Mouse (Mus musculus): ENCODE data around the gene Zfand2b. TPM values are rescaled to one million over a fixed set of nuclear protein-coding genes. Genes with fewer than 3 reads are reported as not detected.

The Zfand2b gene
- total RNA-seq, 2 experiments from 2014 or later, result 14.9 to 17.0 TPM

DNA sequence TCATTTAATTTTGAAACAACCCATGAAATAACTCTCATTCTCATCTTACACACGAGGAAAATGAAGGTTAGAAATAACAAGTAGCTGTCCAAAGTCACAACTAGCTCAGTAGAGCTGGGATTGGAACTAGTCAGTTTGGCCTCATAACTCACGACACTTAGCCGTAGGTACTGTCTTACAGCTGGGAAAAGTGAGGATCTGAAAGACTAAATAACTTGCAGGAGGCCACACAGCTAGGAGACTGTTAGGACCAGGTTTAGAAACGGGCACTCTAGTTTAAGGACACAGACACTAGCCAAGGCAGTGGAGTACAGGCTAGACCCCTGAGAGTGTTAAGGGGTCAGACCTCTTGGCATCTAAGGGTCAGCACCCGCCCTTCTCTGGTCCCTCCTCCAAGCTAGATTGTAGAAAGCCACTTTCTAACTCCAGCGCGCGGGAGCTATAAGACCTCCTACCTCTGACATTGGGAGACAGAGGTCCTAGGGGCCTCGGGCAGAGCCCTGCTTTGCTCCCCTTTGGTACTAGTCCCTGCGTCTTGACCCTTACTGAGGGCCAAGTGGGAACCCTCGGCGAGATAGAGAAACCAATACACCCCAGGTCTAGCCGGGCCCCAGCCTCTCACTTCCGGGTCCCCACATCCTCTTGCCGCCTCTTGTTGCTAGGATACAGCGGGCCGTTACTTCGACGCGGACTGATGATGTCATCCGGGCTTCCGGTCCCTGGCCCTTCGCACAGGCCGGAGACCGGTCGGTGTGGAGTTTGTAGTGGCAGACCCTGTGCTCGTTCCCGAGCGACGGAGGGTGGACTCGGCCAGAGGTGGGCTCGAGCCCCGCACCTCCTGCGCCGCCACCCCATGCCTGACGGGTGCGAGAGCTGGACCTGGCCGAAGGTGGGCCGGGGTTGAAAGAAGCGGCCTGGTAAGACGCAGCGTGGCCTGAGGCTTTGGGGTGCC is 42.0 kb downstream of the Zfand2b start, which contains the start of the genes Glb1l and Stk16:
TSS of gene Glb1l (minus strand) at position 678 of the 952 bp plus-strand sequence.
TSS of gene Stk16 (plus strand) at position 703 of the 952 bp plus-strand sequence.
- intact Hi-C loops (cut with DNase I; ENCODE audit: low total_unique reads), result no loop called here
- peak; percentile 96 for DNase-seq

DNA sequence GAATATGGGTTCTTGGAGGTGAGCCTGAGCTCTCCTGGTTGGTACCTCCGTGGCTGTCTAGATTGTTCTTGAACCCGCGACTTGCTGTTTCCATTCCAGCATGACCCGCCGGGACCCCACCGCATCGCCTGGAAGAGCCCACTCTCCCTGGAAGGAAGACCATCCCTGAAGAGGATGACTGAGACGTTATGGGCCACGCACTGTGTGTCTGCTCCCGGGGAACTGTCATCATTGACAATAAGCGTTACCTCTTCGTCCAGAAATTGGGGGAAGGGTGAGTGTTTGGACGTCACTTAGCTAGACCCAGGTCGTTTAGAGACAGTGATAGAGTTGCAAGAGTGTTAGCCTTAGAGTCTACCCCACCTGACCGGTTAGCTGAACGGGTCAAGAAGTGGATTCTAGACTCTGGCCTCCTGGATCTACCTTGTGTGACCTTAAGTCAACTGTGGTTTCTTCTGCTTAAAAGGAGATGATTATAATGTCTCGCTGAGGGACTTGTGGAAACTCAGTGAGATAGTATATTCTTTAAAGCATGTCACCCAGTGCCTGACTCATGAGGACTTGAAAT is 42.8 kb downstream of the Zfand2b start:
- intact Hi-C loops (cut with DNase I; ENCODE audit: low total_unique reads), result no loop called here

DNA sequence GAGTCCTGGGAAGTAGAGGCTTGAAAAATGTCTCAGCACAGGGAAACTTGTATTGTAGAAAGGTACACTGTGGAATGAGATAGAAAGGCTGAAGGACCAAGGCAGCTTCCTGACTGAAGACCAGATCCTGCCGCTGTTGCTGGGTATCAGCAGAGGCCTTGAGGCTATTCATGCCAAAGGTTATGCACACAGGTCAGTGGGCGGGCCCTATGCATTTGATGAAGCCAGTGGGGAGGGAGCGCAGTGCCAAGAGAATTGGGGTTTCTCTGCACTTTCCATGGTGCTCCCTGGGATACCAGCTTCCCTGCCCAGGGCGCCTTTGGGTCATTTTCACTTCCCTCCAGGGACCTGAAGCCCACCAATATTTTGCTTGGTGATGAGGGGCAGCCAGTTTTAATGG is 44.1 kb downstream of the Zfand2b start:
- DNase-seq, result no peak
- intact Hi-C loops (cut with DNase I; ENCODE audit: low total_unique reads), result no loop called here

More for the DNA sequence above, 42.8 kb downstream of the Zfand2b start:
- no peak for DNase-seq

DNA sequence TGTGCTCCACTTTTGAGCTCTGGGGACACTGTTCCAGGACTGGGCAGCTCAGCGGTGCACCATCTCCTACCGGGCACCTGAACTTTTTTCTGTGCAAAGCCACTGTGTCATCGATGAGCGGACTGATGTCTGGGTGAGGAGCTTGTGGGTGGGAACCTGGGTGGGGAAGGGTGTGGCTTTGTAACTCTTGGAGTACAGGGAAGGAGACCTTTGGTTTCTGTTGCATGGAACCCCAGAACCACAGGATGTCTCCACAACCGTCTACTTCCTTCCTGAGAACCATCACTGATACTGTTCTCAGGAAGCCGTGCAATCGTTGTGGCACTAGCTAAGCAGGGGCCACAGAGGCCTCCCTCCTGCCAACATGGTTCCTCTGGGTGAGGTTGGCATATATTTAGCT is 44.6 kb downstream of the Zfand2b start:
- intact Hi-C loops (cut with DNase I; ENCODE audit: low total_unique reads), result no loop called here

DNA sequence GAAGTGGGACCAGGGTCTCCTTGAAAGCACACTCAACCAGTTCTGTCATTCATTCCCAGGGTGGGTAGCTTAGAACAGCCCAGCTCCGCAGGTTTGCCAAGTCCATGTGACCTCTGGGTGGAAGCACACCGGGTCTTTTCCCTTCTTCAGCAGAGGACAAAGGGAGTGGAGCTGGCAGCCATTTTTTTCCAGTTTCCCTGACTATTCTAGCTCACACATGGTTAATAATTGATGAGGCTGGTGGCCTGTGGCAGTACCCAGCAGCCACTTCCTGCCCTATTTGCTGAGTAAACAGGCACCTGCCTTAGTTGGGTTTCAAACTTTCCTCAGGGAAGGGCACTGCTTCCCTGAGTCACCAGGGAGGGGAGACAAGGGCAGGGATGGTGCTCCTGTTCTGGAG is 46.0 kb downstream of the Zfand2b start:
- no peak for DNase-seq
- intact Hi-C loops (cut with DNase I; ENCODE audit: low total_unique reads), result no loop called here

More for the DNA sequence above, 44.6 kb downstream of the Zfand2b start:
- DNase-seq, result no peak

DNA sequence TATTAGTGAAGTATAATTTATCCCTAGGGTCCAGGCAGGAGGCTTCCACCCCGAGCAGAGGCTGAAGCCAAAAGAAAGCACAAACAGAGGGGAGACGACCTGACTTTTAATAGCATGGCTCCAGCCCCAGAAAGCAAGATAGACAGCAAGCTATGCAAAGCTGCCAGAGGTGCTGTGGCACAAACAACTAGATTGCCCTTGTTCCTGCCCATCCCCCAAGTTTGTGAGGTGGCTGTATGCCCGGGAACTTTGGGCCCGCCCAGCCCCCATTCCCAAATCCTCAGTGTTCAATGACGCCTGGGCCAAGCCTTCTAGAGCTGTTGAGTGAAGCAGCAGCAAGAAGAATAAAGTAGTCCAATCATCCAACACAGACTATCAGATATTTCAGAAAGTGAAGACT is 46.4 kb downstream of the Zfand2b start:
- DNase-seq, result no peak

DNA sequence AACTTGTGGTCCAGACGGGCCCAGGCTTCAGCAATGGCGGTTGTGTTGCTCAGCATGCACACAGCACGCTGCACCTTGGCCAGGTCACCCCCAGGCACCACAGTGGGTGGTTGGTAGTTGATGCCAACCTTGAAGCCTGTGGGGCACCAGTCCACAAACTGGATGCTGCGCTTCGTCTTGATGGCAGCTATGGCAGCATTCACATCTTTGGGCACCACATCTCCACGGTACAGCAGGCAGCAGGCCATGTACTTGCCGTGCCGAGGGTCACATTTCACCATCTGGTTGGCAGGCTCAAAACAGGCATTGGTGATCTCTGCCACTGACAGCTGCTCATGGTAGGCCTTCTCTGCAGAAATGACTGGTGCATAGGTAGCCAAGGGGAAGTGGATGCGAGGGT is 47.3 kb downstream of the Zfand2b start:
- intact Hi-C loops (cut with DNase I; ENCODE audit: low total_unique reads), result no loop called here
- peak; percentile 36 for DNase-seq

More for the DNA sequence above, 46.4 kb downstream of the Zfand2b start:
- intact Hi-C loops (cut with DNase I; ENCODE audit: low total_unique reads), result no loop called here

DNA sequence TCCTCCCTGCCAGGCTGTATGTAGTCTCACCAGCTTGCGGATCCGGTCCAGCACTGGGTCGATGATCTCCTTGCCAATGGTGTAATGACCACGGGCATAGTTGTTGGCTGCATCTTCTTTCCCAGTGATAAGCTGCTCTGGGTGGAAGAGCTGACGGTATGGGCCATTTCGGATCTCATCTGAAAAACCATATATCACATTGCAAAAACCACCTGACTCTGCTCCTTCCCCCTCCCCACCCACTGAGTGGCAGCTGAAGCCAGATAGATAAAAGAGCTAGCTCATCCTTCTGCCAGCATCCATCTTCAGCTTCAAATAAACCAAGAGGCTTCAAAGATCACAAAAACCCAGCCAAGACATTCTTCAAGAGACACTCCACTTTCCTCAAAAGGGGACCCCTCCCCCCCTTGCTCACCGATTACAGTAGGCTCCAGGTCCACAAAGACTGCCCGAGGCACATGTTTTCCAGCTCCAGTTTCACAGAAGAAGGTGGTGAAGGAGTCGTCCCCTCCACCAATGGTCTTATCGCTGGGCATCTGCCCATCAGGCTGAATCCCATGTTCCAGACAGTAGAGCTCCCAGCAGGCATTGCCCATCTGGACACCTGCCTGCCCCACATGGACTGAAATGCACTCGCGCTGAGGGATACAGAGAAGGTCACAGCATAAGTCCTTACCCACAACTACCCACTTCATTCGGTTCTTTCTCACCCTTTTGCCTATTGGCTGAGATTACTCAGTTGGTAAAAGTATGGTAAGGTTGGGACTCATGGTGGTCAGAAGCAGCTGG is 48.5 kb downstream of the Zfand2b start:
- peak; percentile 56 for DNase-seq
- intact Hi-C loops (cut with DNase I; ENCODE audit: low total_unique reads), result no loop called here

DNA sequence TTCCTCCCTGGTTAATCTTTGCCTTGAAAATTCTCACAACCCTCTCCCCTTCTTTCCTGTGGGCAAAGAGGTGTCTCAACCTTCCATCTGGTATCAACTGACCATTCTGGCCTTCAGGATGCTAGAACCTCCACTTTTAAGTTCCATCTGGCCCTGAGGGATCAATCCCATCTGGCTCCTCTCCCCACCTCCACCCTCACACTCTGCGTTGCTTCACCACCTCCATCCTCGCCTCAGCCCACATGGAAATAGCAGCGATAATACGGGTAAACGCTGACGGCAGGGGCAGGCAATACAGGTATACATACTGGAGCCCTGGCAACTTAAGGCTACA is 49.4 kb downstream of the Zfand2b start:
- DNase-seq, result no peak
- intact Hi-C loops (cut with DNase I; ENCODE audit: low total_unique reads), result no loop called here

DNA sequence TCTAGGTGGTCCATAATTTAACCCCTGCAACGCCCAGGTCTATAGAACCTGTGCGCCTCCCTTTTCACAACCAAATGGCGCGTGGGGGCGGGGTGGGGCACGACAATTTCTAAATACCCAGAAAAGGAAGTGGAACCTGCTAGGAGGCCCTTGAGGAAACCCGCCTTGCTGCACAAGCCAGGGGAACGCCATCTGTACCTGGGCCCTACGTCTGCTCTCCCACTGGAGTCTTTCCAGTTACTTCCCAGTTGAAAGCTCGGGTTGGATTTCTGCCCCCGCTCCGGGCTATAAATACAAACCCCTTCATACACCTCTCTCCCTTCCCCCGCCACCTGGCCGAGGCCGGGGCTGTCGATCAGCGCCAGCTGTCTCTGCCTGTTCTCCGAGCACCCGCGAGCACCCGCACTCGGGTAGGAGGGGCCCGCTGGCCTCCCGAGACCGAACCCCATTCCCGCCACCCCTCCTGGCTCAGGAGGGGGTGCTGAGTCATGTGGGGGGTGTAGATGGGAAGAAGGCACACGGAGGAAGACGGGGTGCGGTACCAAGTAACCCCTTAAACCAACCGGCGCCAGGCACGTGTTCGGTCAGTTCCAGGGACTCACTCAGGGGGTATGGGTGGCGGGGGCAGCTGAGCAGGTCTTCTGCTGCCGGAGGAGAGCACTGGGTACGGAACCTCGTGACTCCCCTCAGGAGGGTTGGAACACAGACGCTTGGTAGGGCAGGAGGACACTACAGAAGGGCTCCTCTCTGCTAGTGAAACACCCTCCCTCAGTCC is 50.0 kb downstream of the Zfand2b start:
- intact Hi-C loops (cut with DNase I; ENCODE audit: low total_unique reads), result no loop called here
- peak; percentile 83 for DNase-seq

DNA sequence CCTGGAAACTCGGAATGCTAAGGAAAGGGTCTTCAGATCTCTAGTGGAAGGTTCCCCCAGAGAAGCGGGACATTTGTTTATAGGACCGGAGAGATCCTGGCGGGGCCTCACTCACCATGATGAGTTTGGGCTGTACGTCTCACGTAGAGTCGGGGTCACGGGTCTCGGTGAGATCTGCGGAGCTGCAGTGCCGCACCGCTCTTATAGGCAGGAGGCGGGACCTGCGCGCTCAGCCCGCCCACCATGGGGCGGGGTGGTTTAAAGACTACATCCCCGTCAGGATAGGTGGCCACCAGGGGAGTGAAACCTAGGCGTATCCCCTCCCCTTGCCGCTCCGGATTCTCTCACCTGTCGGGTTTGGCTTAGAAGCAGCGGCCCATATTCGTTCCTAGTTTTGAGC is 50.6 kb downstream of the Zfand2b start:
- peak; percentile 80 for DNase-seq
- intact Hi-C loops (cut with DNase I; ENCODE audit: low total_unique reads), result no loop called here

DNA sequence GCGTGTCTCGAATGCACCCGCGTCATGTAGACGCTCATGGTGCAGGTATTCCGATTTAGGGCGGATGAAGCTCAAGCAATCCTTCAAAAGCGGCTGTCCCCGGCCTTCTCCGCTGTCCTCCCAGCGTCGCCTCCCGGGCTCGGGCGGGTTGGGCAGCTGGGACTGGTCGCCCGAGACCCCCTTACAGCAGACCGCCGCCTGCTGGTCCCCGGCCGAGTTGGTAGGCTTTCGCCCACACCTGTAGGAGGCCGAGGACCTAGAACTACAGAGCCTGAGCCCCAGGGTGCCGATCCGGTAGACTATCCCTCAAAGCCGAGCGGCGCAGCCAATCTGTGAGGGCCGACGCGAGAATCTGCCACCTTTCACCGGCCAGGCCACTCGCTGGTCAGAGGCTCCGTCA is 51.1 kb downstream of the Zfand2b start, which contains the start of gene Tuba4a:
TSS of gene Tuba4a (minus strand) at position 335 of the 400 bp plus-strand sequence.
- intact Hi-C loops (cut with DNase I; ENCODE audit: low total_unique reads), result no loop called here
- DNase-seq, result no peak

Small RNA genes within 50 kb of the gene (microRNA-seq; reads per million reads assigned to microRNA genes)
- gene Gm27943, result 0 reads per million in 2 experiments

Other genes with a start within 250 kb of the Zfand2b start
- gene Cfap65, start 233.0 kb upstream of the Zfand2b start, total RNA-seq (2021), result not detected
- gene Ihh, start 217.0 kb upstream of the Zfand2b start, total RNA-seq (2021), result under 1 TPM; 0.10 to 0.20 TPM
- gene Nhej1, start 43.4 kb upstream of the Zfand2b start, total RNA-seq (2021), result 1 to 10 TPM; 4.8 to 5.1 TPM
- gene Slc23a3, start 34.8 kb upstream of the Zfand2b start, total RNA-seq (2021), result under 1 TPM in 1 of 2 experiments, not detected in 1; 0.11 TPM
- 10 to 100 TPM; 15.1 to 18.4 TPM for gene Cnppd1, start 25.9 kb upstream of the Zfand2b start, total RNA-seq (2021)
- 10 to 100 TPM; 13.2 to 15.1 TPM for gene Retreg2, start 25.9 kb upstream of the Zfand2b start, total RNA-seq (2021)
- gene Abcb6, start 11.7 kb downstream of the Zfand2b start, total RNA-seq (2021), result 10 to 100 TPM; 25.2 to 26.4 TPM
- 1 to 10 TPM; 4.0 to 5.7 TPM for gene Ankzf1, start 23.5 kb downstream of the Zfand2b start, total RNA-seq (2021)
- 10 to 100 TPM; 58.2 to 61.7 TPM for gene Atg9a, start 23.6 kb downstream of the Zfand2b start, total RNA-seq (2021)
- gene Glb1l, start 42.2 kb downstream of the Zfand2b start, total RNA-seq (2021), result 1 to 10 TPM; 4.5 to 4.8 TPM
- 10 to 100 TPM; 27.2 to 28.2 TPM for gene Stk16, start 42.2 kb downstream of the Zfand2b start, total RNA-seq (2021)
- 100 to 1,000 TPM; 475 to 599 TPM for gene Tuba4a, start 51.2 kb downstream of the Zfand2b start, total RNA-seq (2021)
- not detected for gene A630095N17Rik, start 63.5 kb downstream of the Zfand2b start, total RNA-seq (2021)
- gene Dnajb2, start 67.8 kb downstream of the Zfand2b start, total RNA-seq (2021), result 10 to 100 TPM; 32.4 to 33.2 TPM
- gene Ptprn, start 95.9 kb downstream of the Zfand2b start, total RNA-seq (2021), result under 1 TPM; 0.08 to 0.13 TPM
- gene Resp18, start 109.8 kb downstream of the Zfand2b start, total RNA-seq (2021), result not detected
- gene Dnpep, start 149.3 kb downstream of the Zfand2b start, total RNA-seq (2021), result 10 to 100 TPM; 52.7 to 54.6 TPM
- 1,000 to 10,000 TPM; 1,553 to 1,562 TPM for gene Des, start 191.7 kb downstream of the Zfand2b start, total RNA-seq (2021)
- gene Speg, start 206.7 kb downstream of the Zfand2b start, total RNA-seq (2021), result 100 to 1,000 TPM; 167 to 173 TPM